7 mouse cellular contexts compared by ENCODE assay signal in the genomic region with DNA sequence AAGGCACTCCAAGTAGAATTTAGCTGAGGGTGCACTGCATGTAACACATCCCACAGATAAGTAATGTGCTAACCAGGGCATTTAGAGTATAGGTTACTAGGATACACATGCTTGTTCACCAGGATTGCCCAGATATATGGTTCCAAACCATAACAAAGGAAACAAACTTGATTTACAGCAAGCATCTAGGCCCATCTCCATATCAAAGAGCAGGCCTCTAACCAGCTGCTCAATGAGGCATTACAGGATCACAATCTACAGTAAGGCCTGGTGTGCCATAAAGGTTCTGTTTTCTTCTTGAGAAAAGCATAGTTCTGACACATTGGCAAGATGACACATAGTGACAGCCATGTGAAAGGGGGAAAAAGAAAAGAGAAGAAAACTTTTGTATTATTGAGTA. TPM values are rescaled to one million over a fixed set of nuclear protein-coding genes. Genes with fewer than 3 reads are reported as not detected.
A peak's percentile ranks its signal among the peaks of the same experiment; 100 is the strongest.
DNase-seq lines count a peak whose midpoint lies in the region; ATAC-seq and TF ChIP-seq lines count a peak whose summit lies in the region.
"Not testable (repeated sequence)": the region's sequence is repeated elsewhere in the genome, so short reads cannot be mapped to it uniquely, and the experiment has no call there.

No protein-coding gene starts in this region.

- H3K27ac ChIP-seq in forebrain, embryonic 10.5 days; heart, embryonic 14.5 days (replicated peaks in 1 of 2; ENCODE audit: control insufficient read depth in 1 of 2, insufficient read depth in 1 of 2, low read depth in 2 of 2, low read length in 2 of 2); intestine, embryonic 15.5 days; limb, embryonic 14.5 days (replicated peaks; ENCODE audit: low read depth, low read length): not testable (repeated sequence)
- 0 out of 2 replicates have a peak overlapping the region, but pooled peaks have one; percentile 84 for H3K27ac ChIP-seq in neural tube, embryonic 13.5 days (replicated peaks)

- peak overlapping the region; percentile 67 for H3K4me2 ChIP-seq in heart, embryonic 14.5 days (ENCODE audit: low read length)
- H3K4me2 ChIP-seq in intestine, embryonic 15.5 days (replicated peaks) = peak overlapping the region; percentile 68
- peak overlapping the region; percentile 47 for H3K4me2 ChIP-seq in limb, embryonic 14.5 days (replicated peaks; ENCODE audit: low read depth, low read length, severe bottlenecking)
- H3K4me2 ChIP-seq in neural tube, embryonic 13.5 days = peak overlapping the region; percentile 61

- H3K4me3 ChIP-seq in forebrain, embryonic 10.5 days = peak overlapping the region; percentile 70
- peak overlapping the region in 1 of 2 experiments; percentile 69; a peak in 2 of 4 replicates for H3K4me3 ChIP-seq in heart, embryonic 14.5 days (ENCODE audit: control insufficient read depth in 1 of 2, insufficient read depth in 1 of 2, low read depth in 1 of 2, low read length in 2 of 2)
- peak overlapping the region; percentile 56 for H3K4me3 ChIP-seq in intestine, embryonic 15.5 days (replicated peaks)
- H3K4me3 ChIP-seq in limb, embryonic 14.5 days (replicated peaks; ENCODE audit: low read length) = peak overlapping the region; percentile 62
- H3K4me3 ChIP-seq in megakaryocyte, embryonic 14.5 days (replicated peaks) = peak overlapping the region; percentile 87
- H3K4me3 ChIP-seq in neural tube, embryonic 13.5 days = peak overlapping the region; percentile 68

- peaks cover 11% of the 10 kb centered on the region for H3K36me3 ChIP-seq in forebrain, embryonic 10.5 days (replicated peaks)
- H3K36me3 ChIP-seq in heart, embryonic 14.5 days (ENCODE audit: control insufficient read depth, insufficient read depth, low read length); intestine, embryonic 15.5 days; limb, embryonic 14.5 days (ENCODE audit: control insufficient read depth, insufficient read depth, low read length): not testable (repeated sequence)
- peaks cover 11% of the 10 kb centered on the region for H3K36me3 ChIP-seq in megakaryocyte, embryonic 14.5 days (replicated peaks; ENCODE audit: low read length)
- peaks cover 19% of the 10 kb centered on the region for H3K36me3 ChIP-seq in neural tube, embryonic 13.5 days

- not testable (repeated sequence) for H3K9me3 ChIP-seq in forebrain, embryonic 10.5 days; heart, embryonic 14.5 days (ENCODE audit: control insufficient read depth, low read length); intestine, embryonic 15.5 days; limb, embryonic 14.5 days (ENCODE audit: control insufficient read depth, low read length); megakaryocyte, embryonic 14.5 days; neural tube, embryonic 13.5 days

- H3K4me1 ChIP-seq in forebrain, embryonic 10.5 days = peaks cover 17% of the 10 kb centered on the region
- H3K4me1 ChIP-seq in heart, embryonic 14.5 days (ENCODE audit: control insufficient read depth in 2 of 2, insufficient read depth in 2 of 2, low read length in 2 of 2); intestine, embryonic 15.5 days (replicated peaks); limb, embryonic 14.5 days (ENCODE audit: control insufficient read depth, insufficient read depth, low read length): not testable (repeated sequence)
- peaks cover 12% of the 10 kb centered on the region for H3K4me1 ChIP-seq in megakaryocyte, embryonic 14.5 days
- H3K4me1 ChIP-seq in neural tube, embryonic 13.5 days (replicated peaks) = peaks cover 17% of the 10 kb centered on the region

- H3K9ac ChIP-seq in heart, embryonic 14.5 days (ENCODE audit: low read length) = peak overlapping the region; percentile 16; the same call in 1 of the 2 replicates
- H3K9ac ChIP-seq in intestine, embryonic 15.5 days = peak overlapping the region; percentile 36; the same call in 1 of the 2 replicates
- peak overlapping the region; percentile 66; the same call in 1 of the 2 replicates for H3K9ac ChIP-seq in limb, embryonic 14.5 days (ENCODE audit: low read depth, low read length, severe bottlenecking)
- H3K9ac ChIP-seq in neural tube, embryonic 13.5 days = peak overlapping the region; percentile 77

- not testable (repeated sequence) for ATAC-seq in heart, embryonic 14.5 days (ENCODE audit: insufficient number of reproducible peaks, insufficient read depth, low FRiP score, low read depth); intestine, embryonic 15.5 days; limb, embryonic 14.5 days (ENCODE audit: low FRiP score, low read depth)
- peak; percentile 33; the same call in 1 of the 2 replicates for ATAC-seq in neural tube, embryonic 13.5 days (ENCODE audit: low read depth)

- H3K27me3 ChIP-seq in forebrain, embryonic 10.5 days (ENCODE audit: poor library complexity, severe bottlenecking); heart, embryonic 14.5 days (ENCODE audit: control insufficient read depth, insufficient read depth, low read length); intestine, embryonic 15.5 days (replicated peaks); limb, embryonic 14.5 days (ENCODE audit: control insufficient read depth, insufficient read depth, low read length); megakaryocyte, embryonic 14.5 days (replicated peaks); neural tube, embryonic 13.5 days: not testable (repeated sequence)

- TF ChIP-seq POLR2A in limb, embryonic 14.5 days (IDR thresholded peaks at IDR 0.05; ENCODE audit: borderline replicate concordance, extremely low read depth, insufficient read depth, insufficient read length) = not testable (repeated sequence)

- peak; percentile 21 for DNase-seq in adipocyte (ENCODE audit: low spot score)
- not testable (repeated sequence) for DNase-seq in forebrain, embryonic 10.5 days (ENCODE audit: extremely low spot score, low spot score); limb, embryonic 14.5 days (ENCODE audit: low spot score)

RNA-seq across cellular contexts. Expression of a gene that starts 56.0 kb away (rescaled TPM):
- polyA plus RNA-seq in forebrain, embryonic 10.5 days (2016; fragmentation: Nextera tagmentation; extraction: Ambion mirVana) = 0.68 and 0.81 TPM in 2 replicates
- polyA plus RNA-seq in heart, embryonic 14.5 days (2014; fragmentation: Nextera tagmentation; extraction: Ambion mirVana) = 0.22 and 0.45 TPM in 2 replicates
- 0.44 and 0.60 TPM in 2 replicates for polyA plus RNA-seq in intestine, embryonic 15.5 days (2015; fragmentation: Nextera tagmentation; extraction: Ambion mirVana)
- 0.08 and 0.18 TPM in 2 replicates for polyA plus RNA-seq in limb, embryonic 14.5 days (2012; rRNA removed)
- 1.2 TPM in 2 replicates for polyA plus RNA-seq in limb, embryonic 14.5 days (2014; fragmentation: Nextera tagmentation; extraction: Ambion mirVana)
- 0.11 and 0.69 TPM in 2 replicates for polyA plus RNA-seq in megakaryocyte, embryonic 14.5 days (2012; ENCODE audit: insufficient read depth, low replicate concordance)
- 0.45 and 0.49 TPM in 2 replicates for polyA plus RNA-seq in neural tube, embryonic 13.5 days (2015; fragmentation: Nextera tagmentation; extraction: Ambion mirVana)

Comparison
In these comparisons a context has a peak if more than half of its experiments do, and no peak if none do; other contexts are left out.
1. H3K9ac ChIP-seq: peak in every context shown above with its lines; median percentile 77 in neural tube, embryonic 13.5 days; 66 in limb, embryonic 14.5 days; 36 in intestine, embryonic 15.5 days; 16 in heart, embryonic 14.5 days.